Mouse (Mus musculus) gastrocnemius, adult 8-10 months (tissue): ENCODE data around the gene Neurod2. TPM values are rescaled to one million over a fixed set of nuclear protein-coding genes. Genes with fewer than 3 reads are reported as not detected.

Source experiments
- DNase-seq, 2 experiments: peaks; one replicate each; pipeline ENCODE4 v3.0.0; 2022; ENCODE audit warnings: low spot score in 2 of 2
- total RNA-seq, 4 experiments: library from RNA; stranded (reverse); gene quantifications; 2 replicates each; pipeline ENCODE4 v1.2.4; 2022

The Neurod2 gene
- total RNA-seq, 4 experiments from 2014 or later = not detected

DNA sequence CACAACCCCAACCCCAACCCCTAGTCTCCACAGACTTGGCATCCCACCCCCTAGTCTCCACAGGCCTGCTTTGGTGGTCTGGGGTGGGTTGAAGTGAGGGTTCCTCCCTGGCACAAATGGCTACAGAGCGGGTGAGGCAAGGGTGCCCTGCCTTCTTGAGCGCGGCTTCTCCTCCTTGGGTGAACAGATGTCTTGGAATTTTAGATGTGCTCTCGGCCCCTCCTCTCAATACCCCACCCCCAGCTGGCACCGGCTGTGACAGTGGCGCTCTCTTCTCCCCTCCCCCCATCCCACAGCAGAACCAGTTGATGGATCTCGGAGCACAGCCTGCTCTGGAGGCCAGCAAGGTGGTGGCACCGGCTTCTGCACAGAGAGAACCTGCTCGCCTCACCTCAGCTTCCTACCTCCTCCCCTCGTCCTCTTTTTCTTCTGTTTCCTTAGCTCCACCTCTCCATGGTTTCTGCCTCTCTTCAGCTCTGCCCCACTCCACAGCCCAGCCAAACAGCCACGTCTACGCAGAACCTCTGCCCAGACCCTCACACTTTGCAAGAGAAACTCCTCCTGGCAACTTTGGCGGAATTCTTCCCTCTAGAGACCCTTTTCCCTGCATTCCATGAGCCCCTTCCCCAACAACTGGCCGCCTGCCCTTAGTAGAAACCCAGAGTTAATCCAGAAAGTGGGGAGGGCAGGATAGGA is 10.9 kb downstream of the Neurod2 start:
- DNase-seq = no peak

DNA sequence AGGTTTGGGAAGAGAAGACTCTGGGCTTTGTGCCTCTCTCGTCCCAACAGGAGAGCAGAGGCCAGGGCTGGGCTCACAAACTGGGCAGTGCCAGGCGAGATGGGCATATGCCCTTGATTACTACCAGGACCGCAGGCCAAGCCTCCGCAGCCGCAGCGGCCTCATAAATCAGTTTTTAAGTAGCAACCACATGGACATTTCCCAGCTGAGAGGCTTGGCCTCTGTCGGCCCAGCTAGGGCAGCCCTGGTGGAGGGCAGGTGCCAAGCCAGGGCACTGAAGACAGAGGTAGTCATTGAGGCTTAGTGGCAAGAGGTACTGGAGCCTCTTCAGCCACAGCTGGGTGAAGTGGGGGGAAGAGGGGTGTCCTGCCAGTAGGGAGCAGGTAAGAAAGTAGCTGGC is 12.0 kb downstream of the Neurod2 start:
- DNase-seq = no peak

DNA sequence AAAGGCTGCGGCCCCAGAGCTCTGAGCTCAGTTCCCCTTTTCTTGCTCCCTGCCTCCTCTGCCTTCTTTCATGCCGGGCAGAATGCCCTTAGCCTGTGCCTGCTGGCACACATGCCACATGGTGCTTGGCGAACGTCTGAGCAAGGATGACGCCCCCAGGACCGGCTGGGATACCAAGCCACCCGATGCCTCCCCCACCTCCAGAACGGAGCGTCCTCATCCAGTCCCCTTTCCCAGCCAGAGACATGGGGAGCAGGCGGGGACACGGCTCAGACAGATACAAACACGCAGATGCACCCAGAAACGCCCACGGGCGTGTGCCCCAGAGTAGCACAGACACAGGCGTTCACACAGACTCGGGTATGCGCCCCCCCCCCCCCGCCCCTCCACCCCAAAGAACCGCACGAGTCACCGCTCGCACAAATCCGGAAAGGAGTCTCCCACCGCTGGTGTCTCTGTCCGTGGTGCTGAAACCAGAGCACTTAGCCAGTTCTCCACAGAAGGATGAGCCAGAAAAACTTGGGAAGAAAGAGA is 15.6 kb downstream of the Neurod2 start:
- DNase-seq = no peak

DNA sequence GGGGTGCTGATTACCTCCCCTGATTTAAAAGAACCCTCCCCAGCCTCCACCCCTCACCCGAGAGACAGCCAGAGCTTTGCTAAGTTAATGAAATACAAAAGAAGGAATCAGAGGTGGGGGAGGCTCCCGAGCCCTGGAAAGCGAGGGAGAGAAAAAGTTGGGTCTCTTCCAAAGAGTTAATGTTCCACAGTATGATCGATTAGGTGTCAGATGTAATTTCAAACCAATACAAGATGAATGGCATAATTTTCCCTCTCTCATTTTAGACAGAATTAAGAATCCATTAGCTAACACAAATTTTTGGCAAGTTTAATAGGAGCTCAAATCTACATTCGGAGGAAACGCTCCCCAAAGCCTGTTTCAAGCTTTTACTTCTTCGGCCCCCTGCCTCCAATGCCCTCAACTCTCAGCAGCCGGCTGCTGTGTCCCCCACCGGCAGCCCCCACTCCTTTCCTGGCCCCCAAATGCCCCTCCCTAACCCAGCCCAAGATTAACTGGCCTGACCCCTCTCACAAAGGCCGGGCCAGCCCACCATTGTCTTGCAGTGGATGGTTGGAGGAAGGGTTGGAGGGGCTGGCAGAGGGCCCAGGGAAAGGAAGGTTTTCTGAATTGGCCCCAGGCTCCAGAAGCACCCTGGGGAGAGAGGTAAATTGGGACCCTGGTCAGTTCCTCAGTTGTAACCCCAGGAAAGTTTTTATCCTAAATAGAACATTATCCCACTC is 30.8 kb downstream of the Neurod2 start:
- no peak for DNase-seq

DNA sequence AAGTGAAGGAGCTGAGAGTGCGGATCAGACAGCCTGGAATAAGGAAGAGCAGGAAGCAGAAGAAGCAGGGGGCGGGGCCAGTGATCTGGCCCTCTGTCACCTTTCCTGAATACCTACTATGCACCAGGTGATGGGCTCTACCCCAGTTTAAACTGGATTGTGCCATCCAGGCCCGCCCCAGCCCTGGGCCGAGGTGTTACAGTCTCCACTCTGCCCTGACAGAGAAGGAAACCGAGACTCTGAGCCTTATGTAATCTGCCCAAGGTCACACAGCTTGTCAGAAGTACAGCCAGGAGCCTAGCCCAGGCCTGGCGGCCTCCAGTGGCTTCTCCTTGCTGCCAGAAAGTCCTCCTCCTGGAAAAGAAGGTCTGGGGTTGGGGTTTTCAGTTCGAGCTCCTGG is 31.7 kb downstream of the Neurod2 start:
- no peak for DNase-seq

DNA sequence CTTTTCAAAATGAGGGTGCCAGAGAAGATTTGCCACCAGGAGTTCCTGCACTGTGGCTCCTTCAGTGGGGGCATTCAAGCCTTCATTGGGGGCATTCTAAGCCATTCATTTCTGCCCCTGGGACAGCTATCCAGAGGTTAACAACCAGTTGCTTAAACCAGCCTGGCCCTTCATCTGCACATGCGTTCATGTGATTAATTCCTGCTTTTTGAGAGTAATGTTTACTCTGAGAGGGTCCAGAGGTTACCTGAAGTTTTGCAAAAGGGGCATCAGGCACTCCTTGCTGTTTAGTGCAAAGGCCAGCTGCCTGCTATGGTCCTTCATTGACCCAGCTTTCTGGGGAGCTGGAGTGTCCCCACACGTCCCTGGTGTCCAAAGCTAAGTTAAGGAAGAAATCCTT is 32.5 kb downstream of the Neurod2 start:
- DNase-seq = no peak

DNA sequence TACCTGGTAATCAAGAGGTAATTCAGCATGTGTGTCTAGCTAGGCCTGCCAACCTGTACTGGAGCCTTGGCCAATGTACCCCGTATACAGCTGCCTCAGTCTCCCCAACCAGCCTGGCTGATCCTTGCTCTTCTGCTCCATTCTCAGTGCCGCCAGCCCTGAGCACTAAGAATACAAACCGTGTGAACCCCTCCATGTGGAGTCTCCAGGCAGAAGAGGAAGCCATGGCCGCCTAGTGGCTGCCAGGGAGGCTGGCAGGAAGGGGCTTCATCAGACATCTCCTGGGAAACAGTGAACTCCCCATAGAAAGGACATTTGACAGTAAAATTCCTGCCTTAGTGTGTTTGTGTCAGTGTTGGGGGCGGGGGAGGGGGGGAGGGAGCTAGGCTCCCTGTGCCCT is 33.2 kb downstream of the Neurod2 start:
- no peak for DNase-seq

DNA sequence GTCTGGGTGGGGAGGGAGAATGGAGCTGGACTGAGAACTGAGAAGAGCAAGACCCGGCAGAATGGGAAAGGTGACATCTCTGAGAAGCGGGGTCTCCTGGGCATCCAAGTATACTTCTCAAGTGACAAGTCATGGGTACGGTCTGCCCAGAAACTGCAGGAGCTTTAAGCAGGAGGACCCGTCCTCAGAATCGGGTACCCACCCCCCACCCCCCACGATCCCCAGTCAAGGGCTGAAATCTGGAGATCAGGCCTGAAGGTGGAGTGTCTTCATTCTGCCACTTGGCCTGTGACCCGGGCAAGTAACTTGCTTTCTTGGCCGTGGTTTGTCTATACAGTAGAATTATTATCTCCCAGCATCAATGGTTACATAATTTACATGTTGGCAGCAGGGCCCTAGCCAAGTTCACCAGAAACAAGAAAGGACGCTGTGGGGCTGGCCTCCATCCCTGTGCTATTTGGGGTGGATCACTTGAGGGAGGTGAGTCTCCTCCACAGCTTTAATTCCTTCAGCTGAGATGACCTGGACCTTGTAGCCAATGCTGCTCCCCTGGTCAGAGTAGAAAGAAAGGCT is 34.3 kb downstream of the Neurod2 start:
- DNase-seq = no peak

DNA sequence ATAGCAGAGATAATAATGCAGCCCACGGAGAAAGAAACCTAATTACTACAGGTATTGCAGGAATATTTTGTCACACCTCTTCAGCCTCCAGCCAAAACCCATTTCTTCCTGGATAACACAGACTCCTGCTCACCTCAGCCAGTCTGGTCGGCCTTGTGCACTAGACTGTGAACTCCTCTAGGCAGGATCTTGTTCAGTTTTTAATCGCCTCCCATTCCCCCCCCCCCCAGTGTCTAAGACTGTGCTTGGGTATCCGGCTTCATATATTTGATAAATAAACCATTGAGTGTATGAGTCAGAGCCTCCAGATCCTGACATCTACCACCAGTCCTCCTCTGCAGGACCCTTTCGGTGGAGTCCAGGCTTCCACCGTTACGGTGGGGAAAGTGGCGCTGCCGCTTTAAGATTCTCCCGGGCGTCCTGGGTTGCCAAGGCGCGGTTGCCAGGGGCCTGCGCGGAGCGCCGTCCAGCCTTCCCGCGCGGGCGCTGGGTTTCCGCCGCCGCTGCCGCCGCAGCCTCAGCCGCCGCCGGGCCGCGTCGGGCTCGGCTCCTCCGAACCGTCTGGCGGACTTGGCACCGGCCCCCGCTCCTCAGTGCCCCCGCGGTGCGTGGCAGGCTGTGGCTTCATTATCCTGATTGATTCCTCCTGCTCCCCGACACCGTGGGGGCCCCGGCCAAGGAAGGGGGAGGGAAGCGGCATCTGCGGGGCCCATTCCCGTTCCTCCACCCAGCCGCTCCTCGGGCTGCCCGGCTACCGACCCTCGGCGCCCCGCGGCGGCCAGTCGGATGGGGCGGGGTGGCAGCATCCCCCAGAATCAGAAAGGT is 35.0 kb downstream of the Neurod2 start:
- DNase-seq = peak in 1 of 2 experiments; percentile 27

DNA sequence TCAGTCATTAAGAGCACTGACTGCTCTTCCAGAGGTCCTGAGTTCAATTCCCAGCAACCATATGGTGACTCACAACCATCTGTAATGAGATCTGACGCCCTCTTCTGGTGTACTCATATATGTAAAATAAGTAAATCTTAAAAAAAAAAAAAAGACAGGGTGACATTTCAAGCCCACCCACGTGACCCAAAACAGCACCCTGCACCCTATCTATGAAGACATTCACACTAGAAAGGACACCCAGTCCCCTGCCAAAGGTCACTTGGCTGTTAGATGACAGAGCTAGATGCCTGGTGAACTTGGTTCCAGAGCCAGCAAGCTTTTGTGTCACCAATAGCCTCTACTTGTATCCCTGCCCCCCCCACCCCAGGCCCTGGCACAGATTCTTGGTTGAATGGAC is 36.4 kb downstream of the Neurod2 start:
- DNase-seq = no peak

DNA sequence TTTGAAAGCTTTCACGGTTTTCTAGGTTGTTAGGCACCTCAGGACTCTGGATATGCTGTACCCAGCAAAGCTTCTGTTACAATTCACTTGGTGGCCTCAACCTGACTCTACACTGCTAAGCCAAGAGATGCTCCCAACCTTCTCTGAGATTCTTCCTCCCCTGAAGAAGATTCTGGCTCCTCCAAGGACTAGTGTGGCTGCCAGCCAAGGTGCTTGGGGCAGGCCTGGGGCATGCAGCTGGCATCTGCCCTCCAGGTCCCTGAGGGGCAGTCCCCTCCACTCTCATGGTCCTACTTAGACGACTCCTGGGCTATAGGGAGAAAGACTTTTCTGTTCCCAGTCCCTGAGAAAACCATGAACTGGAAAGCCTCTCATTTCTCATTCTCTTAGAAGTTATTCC is 38.5 kb downstream of the Neurod2 start:
- no peak for DNase-seq

DNA sequence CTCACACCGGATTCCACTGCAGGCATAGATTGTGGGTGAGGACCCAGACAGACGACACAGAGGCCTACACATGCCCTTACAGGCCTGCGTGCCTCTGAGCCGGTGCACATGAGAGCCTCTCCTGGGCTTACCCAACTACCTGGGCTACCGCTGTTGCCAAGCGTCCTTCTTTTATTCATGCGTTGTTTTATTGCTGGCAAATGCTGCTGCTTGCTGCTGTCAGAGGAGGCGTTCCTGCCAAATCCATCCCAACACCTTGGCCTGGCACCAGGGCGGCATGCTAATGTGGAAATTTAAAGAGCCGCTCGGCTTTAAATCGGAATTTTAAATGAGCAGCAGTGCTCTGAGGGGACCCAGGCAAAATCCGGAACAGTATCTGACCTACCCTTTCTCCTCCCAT is 39.6 kb downstream of the Neurod2 start:
- DNase-seq = no peak

DNA sequence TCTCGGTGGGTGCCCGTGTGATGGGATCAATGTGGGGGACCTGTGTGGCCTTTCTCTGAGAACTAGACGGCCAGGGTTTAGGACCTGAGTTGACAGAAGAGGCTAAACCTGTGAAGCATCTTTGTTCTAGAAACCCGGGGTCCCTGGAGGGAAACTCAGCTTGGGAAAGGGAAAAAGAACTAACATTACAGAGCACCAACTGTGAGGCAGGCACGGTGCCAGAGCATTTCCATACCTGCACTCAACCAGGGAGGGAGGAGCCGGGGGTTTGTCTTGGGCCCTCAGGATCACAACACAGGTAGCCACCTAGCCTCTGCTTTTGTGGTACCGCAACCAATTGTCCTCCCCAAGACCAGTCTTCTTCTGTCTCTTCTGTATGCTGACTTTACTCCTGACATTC is 41.5 kb downstream of the Neurod2 start:
- no peak for DNase-seq

DNA sequence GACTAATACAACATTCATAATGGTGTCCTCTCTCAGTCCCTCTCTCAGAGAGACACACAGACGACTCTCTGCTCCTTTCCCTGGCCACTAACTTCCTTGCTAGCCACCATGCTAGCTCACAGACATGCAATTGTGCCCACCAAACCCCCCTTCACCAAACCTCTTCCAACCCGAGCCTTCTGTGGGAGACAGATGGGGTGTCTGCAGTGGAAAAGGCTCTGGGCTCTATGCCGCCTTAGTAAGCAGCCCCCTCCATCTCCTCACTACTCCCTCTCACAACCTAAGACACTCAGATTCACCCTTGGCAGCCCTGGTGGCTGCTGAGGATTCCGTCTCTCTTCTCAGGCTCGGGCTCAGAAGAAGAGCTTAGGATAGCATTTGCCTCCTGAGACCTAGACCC is 41.9 kb downstream of the Neurod2 start:
- DNase-seq = no peak

DNA sequence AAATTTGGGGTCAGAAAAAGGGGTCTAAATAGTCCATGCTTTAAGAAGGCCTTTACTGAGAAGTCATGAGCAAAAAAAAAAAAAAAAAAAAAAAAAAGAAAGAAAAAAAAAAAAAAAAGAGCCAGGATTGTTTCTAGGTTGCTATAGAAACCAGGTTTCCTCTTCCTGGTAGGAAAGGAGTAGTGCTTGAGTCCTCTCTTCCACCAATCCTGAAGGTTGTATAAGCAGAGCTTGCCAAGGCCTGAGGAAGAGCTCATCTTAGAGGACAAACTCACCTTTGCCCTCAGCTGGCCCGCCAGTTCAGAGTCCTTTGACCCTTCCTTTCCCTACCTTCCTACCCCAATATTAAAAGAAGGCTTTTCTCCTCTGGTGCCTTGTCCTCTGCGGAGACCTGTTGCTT is 44.1 kb downstream of the Neurod2 start:
- DNase-seq = no peak

DNA sequence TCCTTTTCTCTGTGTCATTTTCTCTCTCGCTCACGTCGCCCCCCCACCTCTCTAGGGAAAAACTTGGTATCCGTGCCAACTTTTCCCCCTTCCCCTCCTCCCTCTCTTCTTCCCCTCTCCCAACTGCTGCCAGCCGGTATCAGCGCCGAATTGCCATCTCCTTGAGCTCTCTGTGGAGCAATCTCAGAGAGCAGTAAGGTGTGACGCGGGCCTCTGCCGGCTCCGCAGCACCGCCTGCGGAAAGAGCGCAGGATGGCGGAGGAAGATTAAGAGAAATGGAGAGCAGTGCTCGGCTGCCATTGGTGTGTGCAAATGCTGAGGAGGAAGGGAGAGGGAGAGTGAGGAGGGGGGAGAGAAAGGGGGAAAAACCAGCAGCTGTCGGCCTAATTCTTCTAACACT is 45.2 kb downstream of the Neurod2 start:
- no peak for DNase-seq

DNA sequence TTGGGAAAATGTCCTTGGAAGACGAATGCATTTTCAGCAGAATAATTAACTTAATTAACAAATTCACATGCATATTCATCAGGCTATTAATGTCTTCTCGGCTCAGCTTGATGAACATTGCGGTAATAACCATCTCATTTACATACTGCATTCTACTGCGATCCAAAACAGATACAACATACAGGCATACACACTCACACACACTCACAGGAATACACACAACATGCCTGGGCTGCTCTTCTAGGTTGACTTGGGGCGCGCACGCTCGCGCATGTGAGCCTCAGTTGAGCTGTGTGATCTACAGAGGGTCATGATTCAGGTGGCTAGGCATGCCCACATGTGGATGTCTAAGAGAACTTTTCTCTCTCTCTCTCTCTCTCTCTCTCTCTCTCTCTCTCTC is 45.7 kb downstream of the Neurod2 start:
- no peak for DNase-seq

Other genes with a start within 250 kb of the Neurod2 start
- gene Fbxl20, start 179.2 kb downstream of the Neurod2 start, total RNA-seq = 10 to 100 TPM in 2 of 4 experiments, 1 to 10 TPM in 2; 8.0 to 12.4 (median 9.4) TPM
- 10 to 100 TPM; 21.4 to 28.2 (median 25.6) TPM for gene Med1, start 136.4 kb downstream of the Neurod2 start, total RNA-seq
- gene Cdk12, start 126.6 kb downstream of the Neurod2 start, total RNA-seq = 10 to 100 TPM; 10.5 to 15.2 (median 11.3) TPM
- under 1 TPM in 3 of 4 experiments, not detected in 1; 0.27 to 0.90 (median 0.44) TPM for gene Ppp1r1b, start 18.8 kb upstream of the Neurod2 start, total RNA-seq
- 10 to 100 TPM; 12.0 to 18.2 (median 13.9) TPM for gene Stard3, start 28.7 kb upstream of the Neurod2 start, total RNA-seq
- 1,000 to 10,000 TPM; 3,817 to 5,138 (median 4,616) TPM for gene Tcap, start 54.2 kb upstream of the Neurod2 start, total RNA-seq
- gene Pnmt, start 56.8 kb upstream of the Neurod2 start, total RNA-seq = 1 to 10 TPM; 2.7 to 6.6 (median 3.8) TPM
- 1 to 10 TPM; 1.8 to 2.5 (median 2.2) TPM for gene Pgap3, start 70.8 kb upstream of the Neurod2 start, total RNA-seq
- gene Erbb2, start 82.8 kb upstream of the Neurod2 start, total RNA-seq = 1 to 10 TPM; 1.3 to 1.5 (median 1.4) TPM
- gene Mien1, start 109.3 kb upstream of the Neurod2 start, total RNA-seq = 10 to 100 TPM; 34.5 to 41.7 (median 37.7) TPM
- gene Grb7, start 116.7 kb upstream of the Neurod2 start, total RNA-seq = under 1 TPM in 2 of 4 experiments, not detected in 2; 0.11 to 0.29 TPM
- gene Ikzf3, start 216.4 kb upstream of the Neurod2 start, total RNA-seq = not detected
- not detected for gene Zpbp2, start 221.4 kb upstream of the Neurod2 start, total RNA-seq